Mouse (Mus musculus) ES-Bruce4 (cell line): ENCODE measurements around the gene Gpr182.

Experiments
- CTCF ChIP-seq: IDR thresholded peaks from one replicate; pipeline ENCODE4 v1.8.1; 2011; ENCODE audit warnings: low read depth, low read length
- EP300 ChIP-seq: IDR thresholded peaks from 2 replicates; pipeline ENCODE4 v1.6.1; 2011; ENCODE audit warnings: low read depth, low read length; ENCODE audit not compliant: insufficient read depth
- POLR2A ChIP-seq: IDR thresholded peaks from one replicate; pipeline ENCODE4 v1.8.1; 2011; ENCODE audit warnings: low read length; ENCODE audit not compliant: insufficient read depth

GRCm38 (mm10) chr10:127766564-127766963 is 15.0 kb upstream of the Gpr182 start:
- TF ChIP-seq POLR2A (no peak), EP300 (no peak), CTCF (no peak)
